Mouse (Mus musculus) erythroblast, embryonic 14.5 days (primary cell): Measurements from ENCODE around the gene H2al1b. TPM values are rescaled to one million over a fixed set of nuclear protein-coding genes. Genes with fewer than 3 reads are reported as not detected.
"Not testable (repeated sequence)": the region's sequence is repeated elsewhere in the genome, so short reads cannot be mapped to it uniquely, and the experiment has no call there.

Experiments
- H3K27me3 ChIP-seq: 2 replicates; pipeline ENCODE4 v1.6.1; 2012; ENCODE audit warnings: inconsistent platforms; ENCODE audit not compliant: control insufficient read depth
- H3K36me3 ChIP-seq: 2 replicates; pipeline ENCODE4 v1.6.1; 2012; ENCODE audit warnings: mild to moderate bottlenecking, inconsistent platforms; ENCODE audit not compliant: control insufficient read depth
- H3K4me1 ChIP-seq: 2 replicates; pipeline ENCODE4 v1.6.1; 2012; ENCODE audit warnings: inconsistent platforms; ENCODE audit not compliant: control insufficient read depth
- H3K4me3 ChIP-seq: replicated peaks from 2 replicates; pipeline ENCODE3; 2012; ENCODE audit warnings: moderate library complexity, mild to moderate bottlenecking, inconsistent platforms
- H3K9me3 ChIP-seq: 2 replicates; pipeline ENCODE4 v1.6.1; 2012; ENCODE audit warnings: low read length, inconsistent platforms, mixed read lengths; ENCODE audit not compliant: control insufficient read depth
- GATA1 ChIP-seq: IDR thresholded peaks from 2 replicates; pipeline ENCODE4 v1.6.1; 2012; ENCODE audit warnings: low read length, inconsistent platforms, mixed read lengths
- TAL1 ChIP-seq: IDR thresholded peaks from 3 replicates; pipeline ENCODE4 v1.6.1; 2012; ENCODE audit warnings: low read length, inconsistent platforms, mixed read lengths
- polyA plus RNA-seq: library from polyadenylated mRNA; stranded (reverse); fragments of >175 nt; gene quantifications from 2 replicates; pipeline ENCODE4 v1.2.3, GENCODE M21; 2012

Gene H2al1b
- polyA plus RNA-seq, 1 experiment = not detected

GRCm38 (mm10) chrX:11288306-11288882, 13.8 kb upstream of the H2al1b start:
- no peaks in the 10 kb centered on the region for H3K36me3 ChIP-seq
- H3K4me1 ChIP-seq = no peaks in the 10 kb centered on the region
- TF ChIP-seq TAL1 (no peak), GATA1 (no peak)
- H3K9me3 ChIP-seq = no peaks in the 10 kb centered on the region
- no peak overlapping the region for H3K4me3 ChIP-seq
- no peaks in the 10 kb centered on the region for H3K27me3 ChIP-seq

- Histone ChIP-seq H3K4me1 (no peaks in the 10 kb centered on the region), H3K36me3 (no peaks in the 10 kb centered on the region), H3K9me3 (no peaks in the 10 kb centered on the region), H3K4me3 (no peak overlapping the region), H3K27me3 (no peaks in the 10 kb centered on the region)
- TF ChIP-seq TAL1 = no peak
- no peak for TF ChIP-seq GATA1
These were observed 13.0 kb upstream of the H2al1b start for GRCm38 (mm10) chrX:11289244-11289643.

- H3K27me3 ChIP-seq, H3K36me3 ChIP-seq, H3K4me1 ChIP-seq, H3K4me3 ChIP-seq, H3K9me3 ChIP-seq: not testable (repeated sequence)
These were observed 3.3 kb upstream of the H2al1b start, which contains the start of gene H2al1a for GRCm38 (mm10) chrX:11298957-11299356. TSS of gene H2al1a (plus strand) at chrX:11299257.

- H3K36me3 ChIP-seq, H3K27me3 ChIP-seq, H3K4me1 ChIP-seq, H3K4me3 ChIP-seq, H3K9me3 ChIP-seq: not testable (repeated sequence)
These were observed 3.1 kb downstream of the H2al1b start, which contains the start of gene H2al1c for GRCm38 (mm10) chrX:11305355-11305754. TSS of gene H2al1c (plus strand) at chrX:11305655.

- H3K4me1 ChIP-seq, H3K27me3 ChIP-seq, H3K9me3 ChIP-seq, H3K4me3 ChIP-seq, H3K36me3 ChIP-seq: not testable (repeated sequence)
These were observed 6.3 kb downstream of the H2al1b start, which contains the start of gene H2al1d for GRCm38 (mm10) chrX:11308524-11308923. TSS of gene H2al1d (plus strand) at chrX:11308824.

GRCm38 (mm10) chrX:11311634-11312033, 9.4 kb downstream of the H2al1b start, which contains the start of gene H2al1e:
TSS of gene H2al1e (plus strand) at chrX:11311934.
- H3K4me3 ChIP-seq, H3K9me3 ChIP-seq, H3K4me1 ChIP-seq, H3K27me3 ChIP-seq, H3K36me3 ChIP-seq: not testable (repeated sequence)

- H3K27me3 ChIP-seq, H3K9me3 ChIP-seq, H3K36me3 ChIP-seq, H3K4me1 ChIP-seq, H3K4me3 ChIP-seq: not testable (repeated sequence)
These were observed 12.6 kb downstream of the H2al1b start, which contains the start of gene H2al1f for GRCm38 (mm10) chrX:11314858-11315257. TSS of gene H2al1f (plus strand) at chrX:11315158.

- H3K9me3 ChIP-seq, H3K36me3 ChIP-seq, H3K27me3 ChIP-seq, H3K4me1 ChIP-seq, H3K4me3 ChIP-seq: not testable (repeated sequence)
These were observed 15.7 kb downstream of the H2al1b start, which contains the start of gene H2al1g for GRCm38 (mm10) chrX:11317956-11318355. TSS of gene H2al1g (plus strand) at chrX:11318256.

- H3K4me3 ChIP-seq, H3K9me3 ChIP-seq, H3K27me3 ChIP-seq, H3K36me3 ChIP-seq, H3K4me1 ChIP-seq: not testable (repeated sequence)
These were observed 19.0 kb downstream of the H2al1b start, which contains the start of gene H2al1h for GRCm38 (mm10) chrX:11321192-11321591. TSS of gene H2al1h (plus strand) at chrX:11321492.

GRCm38 (mm10) chrX:11324359-11324758, 22.1 kb downstream of the H2al1b start, which contains the start of gene H2al1i:
TSS of gene H2al1i (plus strand) at chrX:11324659.
- H3K9me3 ChIP-seq, H3K4me3 ChIP-seq, H3K36me3 ChIP-seq, H3K4me1 ChIP-seq, H3K27me3 ChIP-seq: not testable (repeated sequence)

- not testable (repeated sequence) for H3K4me3 ChIP-seq, H3K9me3 ChIP-seq, H3K36me3 ChIP-seq
These were observed 25.3 kb downstream of the H2al1b start, which contains the start of gene H2al1j for GRCm38 (mm10) chrX:11327522-11327921. TSS of gene H2al1j (plus strand) at chrX:11327822.

More at GRCm38 (mm10) chrX:11327522-11327921, 25.3 kb downstream of the H2al1b start, which contains the start of gene H2al1j:
- not testable (repeated sequence) for H3K4me1 ChIP-seq, H3K27me3 ChIP-seq
